Mouse (Mus musculus) left cerebral cortex, adult 2 months (tissue): ENCODE results near the gene Slc25a18. TPM values are rescaled to one million over a fixed set of nuclear protein-coding genes. Genes with fewer than 3 reads are reported as not detected.
A peak's percentile ranks its signal among the peaks of the same experiment; 100 is the strongest.

Experiments used
- DNase-seq, 2 experiments: peaks; one replicate each; pipeline ENCODE4 v3.0.0; 2021 to 2022; ENCODE audit warnings: low spot score in 2 of 2, mixed read lengths in 1 of 2; ENCODE audit errors: extremely low spot score in 1 of 2
- H3K27ac ChIP-seq: fragments of 200-600 bp; 2 replicates; pipeline ENCODE4 v1.8.1; 2022
- H3K4me3 ChIP-seq: fragments of 200-600 bp; 2 replicates; pipeline ENCODE4 v1.8.1; 2022
- CTCF ChIP-seq: fragments of 200-600 bp; IDR thresholded peaks from 2 replicates; pipeline ENCODE4 v1.8.1; 2022; ENCODE audit warnings: antibody characterized with exemption, mild to moderate bottlenecking, moderate library complexity
- intact Hi-C: fragments of 180-260 bp; cut with DNase I; formaldehyde crosslinking; loops from one replicate; pipeline ENCODE4 v1.15.1; 2025
- microRNA-seq, 2 experiments: library from miRNA; unstranded; fragments of <30 nt; microRNA quantifications; one replicate each; pipeline ENCODE4 v1.2.0; 2021
- total RNA-seq, 2 experiments: library from RNA; stranded (reverse); gene quantifications; 2 replicates each; pipeline ENCODE4 v1.2.3; 2021

Gene Slc25a18
- total RNA-seq, 2 experiments from 2014 or later: 65.3 to 75.6 TPM

GRCm38 (mm10) chr6:120830866-120831608, 57.7 kb downstream of the Slc25a18 start:
- Histone ChIP-seq H3K4me3 (no peak overlapping the region), H3K27ac (no peak overlapping the region)
- intact Hi-C loops: no loop called here
- DNase-seq: no peak
- TF ChIP-seq CTCF: no peak

- no peak for TF ChIP-seq CTCF
- intact Hi-C loops: no loop called here
- Histone ChIP-seq H3K27ac (no peak overlapping the region), H3K4me3 (no peak overlapping the region)
- no peak for DNase-seq
Observed at GRCm38 (mm10) chr6:120832097-120832496, 58.7 kb downstream of the Slc25a18 start.

- no peak overlapping the region for H3K4me3 ChIP-seq
- intact Hi-C loops: no loop called here
- no peak overlapping the region for H3K27ac ChIP-seq
- TF ChIP-seq CTCF: no peak
- DNase-seq: no peak
Observed at GRCm38 (mm10) chr6:120834766-120835321, 61.5 kb downstream of the Slc25a18 start.

GRCm38 (mm10) chr6:120835474-120836374, 62.3 kb downstream of the Slc25a18 start, which contains the start of gene Bcl2l13:
Gene Bcl2l13, plus strand, starts transcription at chr6:120836212.
- DNase-seq: peak; percentile 92 to 98
- intact Hi-C loops: loop anchor here (1.0 kb wide), 1 partner anchor 13 kb away; the partner anchor contains the start of gene Atp6v1e1
- Histone ChIP-seq H3K27ac (peak within 1 kb of the TSS; percentile 98), H3K4me3 (peak within 1 kb of the TSS; percentile 89)
- TF ChIP-seq CTCF: peak; percentile 49

- H3K4me3 ChIP-seq: peak overlapping the region; percentile 89
- intact Hi-C loops: loop anchor here (1.0 kb wide), 1 partner anchor 14 kb away; the partner anchor contains the start of gene Atp6v1e1
- peak overlapping the region; percentile 98 for H3K27ac ChIP-seq
- TF ChIP-seq CTCF: no peak
- no peak for DNase-seq
Observed at GRCm38 (mm10) chr6:120836389-120837151, 63.2 kb downstream of the Slc25a18 start.

- no peak for TF ChIP-seq CTCF
- intact Hi-C loops: no loop called here
- Histone ChIP-seq H3K4me3 (peak overlapping the region; percentile 89), H3K27ac (no peak overlapping the region)
- no peak for DNase-seq
Observed at GRCm38 (mm10) chr6:120837152-120837530, 63.8 kb downstream of the Slc25a18 start.

- DNase-seq: no peak
- no peak overlapping the region for H3K27ac ChIP-seq
- no peak for TF ChIP-seq CTCF
- no peak overlapping the region for H3K4me3 ChIP-seq
- intact Hi-C loops: no loop called here
Observed at GRCm38 (mm10) chr6:120840258-120840657, 66.9 kb downstream of the Slc25a18 start.

- no peak for DNase-seq
- intact Hi-C loops: no loop called here
- no peak overlapping the region for H3K27ac ChIP-seq
- no peak for TF ChIP-seq CTCF
- no peak overlapping the region for H3K4me3 ChIP-seq
Observed at GRCm38 (mm10) chr6:120841754-120842153, 68.4 kb downstream of the Slc25a18 start.

Small RNA genes within 50 kb of the gene (microRNA-seq; reads per million reads assigned to microRNA genes)
- 0 reads per million in 2 experiments for gene Gm25193

Other genes with a start within 250 kb of the Slc25a18 start
- gene Hdhd5, start 242.3 kb upstream of the Slc25a18 start, total RNA-seq: 10 to 100 TPM; 35.2 to 41.0 TPM
- gene Cecr2, start 107.2 kb upstream of the Slc25a18 start, total RNA-seq: 1 to 10 TPM; 3.1 to 4.1 TPM
- gene Atp6v1e1, start 49.2 kb downstream of the Slc25a18 start, total RNA-seq: 100 to 1,000 TPM; 519 to 532 TPM
- gene Bcl2l13, start 62.6 kb downstream of the Slc25a18 start, total RNA-seq: 10 to 100 TPM; 44.0 to 51.4 TPM
- gene Bid, start 143.3 kb downstream of the Slc25a18 start, total RNA-seq: 1 to 10 TPM; 9.0 to 9.8 TPM